Comparison of ENCODE assay signal across 17 mouse cellular contexts in the genomic region with DNA sequence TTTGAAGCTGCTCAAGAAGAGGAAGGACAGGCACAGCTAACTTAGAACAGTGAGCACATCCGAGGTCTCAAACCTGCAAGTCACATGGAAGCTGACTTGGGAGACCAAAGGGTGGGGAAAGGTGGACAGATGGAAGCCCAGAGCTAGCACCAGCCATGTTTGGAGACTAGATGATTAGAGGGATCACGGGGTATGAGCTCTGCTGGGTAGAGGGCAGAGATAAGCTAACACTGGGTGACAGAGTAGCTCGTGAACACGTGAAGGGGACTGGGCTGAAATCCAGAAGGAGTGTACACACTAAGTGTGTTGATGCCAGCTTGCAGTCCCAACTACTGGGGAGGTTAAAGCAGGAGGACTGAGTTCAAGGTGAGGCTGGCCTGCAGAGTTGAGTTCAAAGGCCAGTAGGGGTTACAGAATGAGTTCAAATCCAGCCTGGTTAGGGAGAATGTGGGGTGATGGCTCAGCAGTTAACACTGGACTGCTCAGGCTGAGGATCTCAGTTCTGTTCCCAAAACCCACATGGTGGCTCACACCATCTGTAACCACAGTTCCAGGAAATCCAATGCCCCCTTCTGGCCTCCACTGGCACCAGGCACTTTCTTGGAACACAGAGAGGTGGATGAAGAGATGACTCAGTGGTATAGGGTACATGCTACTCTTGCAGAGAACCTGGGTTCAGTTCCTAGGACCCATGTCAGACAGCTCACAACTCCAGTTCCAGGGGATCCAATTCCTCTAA. TPM values are rescaled to one million over a fixed set of nuclear protein-coding genes. Genes with fewer than 3 reads are reported as not detected.
DNase-seq lines count a peak whose midpoint lies in the region; ATAC-seq and TF ChIP-seq lines count a peak whose summit lies in the region.
"Had no signal": no experiment of that assay in that cellular context is flagged by ENCODE, and none has a peak within 500 bp of the region (broad histone marks: within the 10 kb centered on the region; RNA-seq: fewer than 3 reads in every experiment).

No protein-coding gene starts in this region.

- H3K4me2 ChIP-seq in heart, embryonic 12.5 days: no peak overlapping the region
- no peak overlapping the region for H3K4me2 ChIP-seq in lung, postnatal 0 days (replicated peaks; ENCODE audit: low read depth, low read length)
- peak overlapping the region; percentile 4 for H3K4me2 ChIP-seq in liver, embryonic 11.5 days
- H3K4me2 ChIP-seq in stomach, embryonic 16.5 days (ENCODE audit: low read depth, low read length): no peak overlapping the region
- no peak overlapping the region for H3K4me2 ChIP-seq in forebrain, embryonic 16.5 days (ENCODE audit: low read length)
- H3K4me2 ChIP-seq: hindbrain, embryonic 15.5 days; limb, embryonic 15.5 days; neural tube, embryonic 13.5 days had no signal

- intact Hi-C loops in heart, adult 2 months (cut with DNase I): loop anchor here (2.0 kb wide), 1 partner anchor 19 kb away; no protein-coding TSS in a partner anchor

- H3K4me1 ChIP-seq in heart, adult 2 months (ENCODE audit: control insufficient read depth, insufficient read depth, low read length): peaks cover 26% of the 10 kb centered on the region
- peaks cover 20% of the 10 kb centered on the region for H3K4me1 ChIP-seq in heart, embryonic 12.5 days (replicated peaks)
- no peaks in the 10 kb centered on the region for H3K4me1 ChIP-seq in lung, postnatal 0 days (ENCODE audit: insufficient read depth, low read depth, low read length)
- H3K4me1 ChIP-seq in liver, embryonic 11.5 days (replicated peaks; ENCODE audit: control insufficient read depth, insufficient read depth, low read length): peaks cover 30% of the 10 kb centered on the region
- peaks cover 7% of the 10 kb centered on the region for H3K4me1 ChIP-seq in stomach, embryonic 16.5 days (ENCODE audit: control insufficient read depth, insufficient read depth, low read length)
- H3K4me1 ChIP-seq in forebrain, embryonic 16.5 days (replicated peaks; ENCODE audit: control insufficient read depth, insufficient read depth, low read length): peaks cover 4% of the 10 kb centered on the region; the same call in 1 of the 2 replicates
- H3K4me1 ChIP-seq: hindbrain, embryonic 15.5 days had no signal

- H3K36me3 ChIP-seq in heart, adult 2 months (ENCODE audit: control insufficient read depth, insufficient read depth, low read length): peaks cover 8% of the 10 kb centered on the region
- H3K36me3 ChIP-seq in heart, embryonic 12.5 days: no peaks in the 10 kb centered on the region
- H3K36me3 ChIP-seq in lung, postnatal 0 days (ENCODE audit: insufficient read depth, low read length): no peaks in the 10 kb centered on the region
- H3K36me3 ChIP-seq in liver, embryonic 11.5 days (ENCODE audit: control insufficient read depth, insufficient read depth, low read length): no peaks in the 10 kb centered on the region
- no peaks in the 10 kb centered on the region for H3K36me3 ChIP-seq in stomach, embryonic 16.5 days (ENCODE audit: control insufficient read depth, insufficient read depth, low read length)
- H3K36me3 ChIP-seq in forebrain, embryonic 16.5 days (ENCODE audit: control insufficient read depth, insufficient read depth): no peaks in the 10 kb centered on the region
- H3K36me3 ChIP-seq: forebrain, embryonic 10.5 days; G1E; hindbrain, embryonic 15.5 days; limb, embryonic 15.5 days; neural tube, embryonic 13.5 days had no signal

- peak in 1 of 2 experiments; percentile 54 for DNase-seq in heart, adult 2 months
- no peak for DNase-seq in lung, postnatal 0 days (ENCODE audit: low spot score)
- DNase-seq in lung, postnatal 4 days: no peak
- DNase-seq in liver, embryonic 11.5 days (ENCODE audit: low spot score): no peak
- DNase-seq in right cerebral cortex, postnatal 36 days (ENCODE audit: low spot score in 2 of 2): no peak
- DNase-seq: adrenal gland, postnatal 25 days; cerebellum, adult 9-10 months; kidney, adult 18-20 months; spleen, adult 18-20 months had no signal

- TF ChIP-seq POLR2A in heart, adult 2 months (IDR thresholded peaks at IDR 0.05; ENCODE audit: insufficient read depth, low read depth, low read length): no peak

- no peak overlapping the region for H3K4me3 ChIP-seq in heart, adult 2 months
- no peak overlapping the region for H3K4me3 ChIP-seq in heart, embryonic 12.5 days
- no peak overlapping the region for H3K4me3 ChIP-seq in lung, postnatal 0 days (ENCODE audit: low read depth, low read length)
- H3K4me3 ChIP-seq in liver, embryonic 11.5 days (ENCODE audit: low read depth, low read length): no peak overlapping the region
- H3K4me3 ChIP-seq in stomach, embryonic 16.5 days (replicated peaks; ENCODE audit: low read length): no peak overlapping the region
- H3K4me3 ChIP-seq in forebrain, embryonic 16.5 days (replicated peaks; ENCODE audit: low read length): no peak overlapping the region
- H3K4me3 ChIP-seq: forebrain, embryonic 10.5 days; hindbrain, embryonic 15.5 days; limb, embryonic 15.5 days; neural tube, embryonic 13.5 days had no signal

- H3K9ac ChIP-seq in heart, adult 2 months (ENCODE audit: low read depth, low read length): no peak overlapping the region
- no peak overlapping the region for H3K9ac ChIP-seq in heart, embryonic 12.5 days
- H3K9ac ChIP-seq in lung, postnatal 0 days (replicated peaks; ENCODE audit: low read depth): no peak overlapping the region
- H3K9ac ChIP-seq in liver, embryonic 11.5 days (ENCODE audit: low read depth, low read length): peak overlapping the region; percentile 42
- no peak overlapping the region for H3K9ac ChIP-seq in stomach, embryonic 16.5 days (ENCODE audit: low read length)
- H3K9ac ChIP-seq in forebrain, embryonic 16.5 days (replicated peaks; ENCODE audit: low read depth, low read length): no peak overlapping the region
- H3K9ac ChIP-seq: hindbrain, embryonic 15.5 days; limb, embryonic 15.5 days; neural tube, embryonic 13.5 days had no signal

- 0 out of 2 replicates have a peak, but pooled peaks have one; percentile 8 for TF ChIP-seq CTCF in heart, adult 2 months (IDR thresholded peaks at IDR 0.05)
- peak; percentile 23 for TF ChIP-seq CTCF in lung, postnatal 0 days (IDR thresholded peaks at IDR 0.05)

- 48% methylated on average over 4 of the region's 4 CpGs for WGBS in heart, adult 2 months
- 43% methylated on average over 4 of the region's 4 CpGs for WGBS in heart, embryonic 12.5 days
- WGBS in lung, postnatal 0 days: 50% methylated on average over 4 of the region's 4 CpGs
- WGBS in liver, embryonic 11.5 days: 46% methylated on average over 4 of the region's 4 CpGs
- WGBS in stomach, embryonic 16.5 days: 68% methylated on average over 4 of the region's 4 CpGs
- WGBS in forebrain, embryonic 16.5 days: 73% methylated on average over 4 of the region's 4 CpGs

- no peak for ATAC-seq in heart, embryonic 12.5 days (ENCODE audit: insufficient number of reproducible peaks, low FRiP score)
- no peak for ATAC-seq in lung, postnatal 0 days
- ATAC-seq in liver, embryonic 11.5 days (replicated peaks; ENCODE audit: low FRiP score): peak; percentile 83
- ATAC-seq in stomach, embryonic 16.5 days (ENCODE audit: insufficient read depth, low FRiP score): 0 out of 2 replicates have a peak, but pooled peaks have one; percentile 21
- ATAC-seq in forebrain, embryonic 16.5 days: no peak

- no peaks in the 10 kb centered on the region for H3K27me3 ChIP-seq in heart, adult 2 months (ENCODE audit: control insufficient read depth, insufficient read depth, low read length)
- no peaks in the 10 kb centered on the region for H3K27me3 ChIP-seq in heart, embryonic 12.5 days (replicated peaks)
- H3K27me3 ChIP-seq in lung, postnatal 0 days (replicated peaks; ENCODE audit: insufficient read depth, low read length): no peaks in the 10 kb centered on the region
- H3K27me3 ChIP-seq in liver, embryonic 11.5 days (replicated peaks; ENCODE audit: control insufficient read depth, insufficient read depth, low read length): no peaks in the 10 kb centered on the region
- H3K27me3 ChIP-seq in stomach, embryonic 16.5 days (ENCODE audit: control insufficient read depth, insufficient read depth, low read length): no peaks in the 10 kb centered on the region
- no peaks in the 10 kb centered on the region for H3K27me3 ChIP-seq in forebrain, embryonic 16.5 days (replicated peaks; ENCODE audit: control insufficient read depth, insufficient read depth, low read length)
- H3K27me3 ChIP-seq: hindbrain, embryonic 15.5 days; limb, embryonic 15.5 days; neural tube, embryonic 13.5 days had no signal

- peak overlapping the region; percentile 26 for H3K27ac ChIP-seq in heart, adult 2 months
- H3K27ac ChIP-seq in heart, embryonic 12.5 days (ENCODE audit: poor library complexity, severe bottlenecking): no peak overlapping the region
- no peak overlapping the region for H3K27ac ChIP-seq in lung, postnatal 0 days (ENCODE audit: low read length)
- H3K27ac ChIP-seq in liver, embryonic 11.5 days (ENCODE audit: low read depth, low read length): peak overlapping the region; percentile 44
- H3K27ac ChIP-seq in stomach, embryonic 16.5 days (ENCODE audit: low read length): no peak overlapping the region
- no peak overlapping the region for H3K27ac ChIP-seq in forebrain, embryonic 16.5 days (ENCODE audit: low read length)
- H3K27ac ChIP-seq: forebrain, embryonic 10.5 days; hindbrain, embryonic 15.5 days; limb, embryonic 15.5 days; neural tube, embryonic 13.5 days had no signal

- TF ChIP-seq EP300 in heart, adult 2 months (IDR thresholded peaks at IDR 0.05; ENCODE audit: insufficient read depth, low read depth, low read length): peak; percentile 42; the same call in 1 of the 2 replicates
- TF ChIP-seq EP300 in lung, postnatal 0 days (IDR thresholded peaks at IDR 0.05): no peak

- H3K79me2 ChIP-seq in heart, adult 2 months (replicated peaks; ENCODE audit: control insufficient read depth, insufficient read depth, low read length): 0 out of 2 replicates have a peak, but pooled peaks cover 1% of the 10 kb centered on the region

- no peaks in the 10 kb centered on the region for H3K9me3 ChIP-seq in heart, embryonic 12.5 days (replicated peaks)
- no peaks in the 10 kb centered on the region for H3K9me3 ChIP-seq in lung, postnatal 0 days (ENCODE audit: low read length)
- H3K9me3 ChIP-seq in liver, embryonic 11.5 days (ENCODE audit: control insufficient read depth, low read length): no peaks in the 10 kb centered on the region
- no peaks in the 10 kb centered on the region for H3K9me3 ChIP-seq in stomach, embryonic 16.5 days (replicated peaks; ENCODE audit: control insufficient read depth, low read length)
- no peaks in the 10 kb centered on the region for H3K9me3 ChIP-seq in forebrain, embryonic 16.5 days (ENCODE audit: control insufficient read depth, low read length)
- H3K9me3 ChIP-seq: forebrain, embryonic 10.5 days; G1E; hindbrain, embryonic 15.5 days; limb, embryonic 15.5 days; neural tube, embryonic 13.5 days had no signal

RNA-seq across cellular contexts. Expression of gene Abtb1, which starts 37.7 kb away (rescaled TPM):
- total RNA-seq in heart, adult 2 months (2021): 10 to 100 TPM; 19.7 to 22.7 TPM
- polyA plus RNA-seq in heart, adult 2 months (2012; rRNA removed): 46.2 and 46.7 TPM in 2 replicates
- 22.0 and 24.2 TPM in 2 replicates for polyA plus RNA-seq in heart, embryonic 12.5 days (2016; fragmentation: Nextera tagmentation; extraction: Ambion mirVana)
- polyA plus RNA-seq in lung, postnatal 0 days (2015; fragmentation: Nextera tagmentation; extraction: Ambion mirVana): 59.5 and 70.3 TPM in 2 replicates
- polyA plus RNA-seq in liver, embryonic 11.5 days (2014; fragmentation: Nextera tagmentation; extraction: Ambion mirVana): 24.9 and 26.7 TPM in 2 replicates
- polyA plus RNA-seq in stomach, embryonic 16.5 days (2015; fragmentation: Nextera tagmentation; extraction: Ambion mirVana): 31.2 and 36.1 TPM in 2 replicates
- 44.7 and 47.0 TPM in 2 replicates for polyA plus RNA-seq in forebrain, embryonic 16.5 days (2015; fragmentation: Nextera tagmentation; extraction: Ambion mirVana)

Comparison
In these comparisons a context has a peak if more than half of its experiments do, and no peak if none do; other contexts are left out.
1. H3K27ac ChIP-seq: peak in heart, adult 2 months (single experiment) and liver, embryonic 11.5 days (single experiment); none in heart, embryonic 12.5 days (single experiment), lung, postnatal 0 days (single experiment), stomach, embryonic 16.5 days (single experiment) and forebrain, embryonic 16.5 days (single experiment).
2. ATAC-seq: peak in liver, embryonic 11.5 days (single experiment) and stomach, embryonic 16.5 days (single experiment); none in heart, embryonic 12.5 days (single experiment), lung, postnatal 0 days (single experiment) and forebrain, embryonic 16.5 days (single experiment).